Mouse (Mus musculus) brain, embryonic 18.5 days (tissue): ENCODE data around the gene Zfp583.
A peak's percentile ranks its signal among the peaks of the same experiment; 100 is the strongest.
"Not testable (repeated sequence)": the region's sequence is repeated elsewhere in the genome, so short reads cannot be mapped to it uniquely, and the experiment has no call there.

ENCODE experiments used
- DNase-seq: peaks from one replicate; pipeline ENCODE4 v3.0.0-alpha.2; 2012; ENCODE audit warnings: low read depth, low spot score

Gene Zfp583

DNA sequence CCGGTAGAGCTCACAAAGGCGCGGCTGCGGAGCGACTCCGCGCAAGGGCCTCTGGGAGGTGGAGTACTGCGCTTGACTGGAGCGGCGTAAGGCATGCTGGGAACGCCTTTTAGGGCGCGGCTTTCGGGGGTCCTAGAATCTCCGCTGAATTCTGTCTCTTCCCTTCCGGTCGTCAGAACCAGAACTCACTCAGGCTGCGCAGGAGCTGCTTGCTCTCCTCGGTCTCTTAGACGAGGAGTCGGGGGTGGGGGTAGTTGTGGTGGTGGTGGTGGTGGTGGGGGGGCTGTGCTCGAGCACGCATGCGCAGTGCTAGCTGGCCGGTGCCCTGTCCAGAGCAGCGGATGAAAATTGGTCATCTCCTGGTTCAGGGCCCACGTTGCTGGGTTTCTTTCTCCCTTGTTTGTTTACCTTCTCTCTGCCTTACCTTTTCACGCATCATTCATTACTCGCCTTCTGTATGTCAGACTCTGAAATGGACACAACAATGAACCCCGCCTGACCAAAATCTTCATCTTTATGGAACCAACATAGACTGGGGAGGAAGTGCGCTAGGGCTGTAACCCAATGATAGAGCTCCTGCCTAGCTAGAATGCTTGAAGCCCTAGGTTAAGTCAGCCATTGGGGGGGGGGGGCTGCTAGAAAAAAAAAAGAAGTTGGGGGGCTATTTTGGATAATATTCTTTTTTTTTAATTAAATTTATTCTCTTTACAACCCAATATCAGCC, at the start of gene Zfp583:
Gene Zfp583 (minus strand): TSS at position 53 of the 724 bp plus-strand sequence.
- peak; percentile 83 for DNase-seq

GRCm38 (mm10) chr7:6378441-6378840, 47.4 kb upstream of the Zfp583 start:
- no peak for DNase-seq

DNA sequence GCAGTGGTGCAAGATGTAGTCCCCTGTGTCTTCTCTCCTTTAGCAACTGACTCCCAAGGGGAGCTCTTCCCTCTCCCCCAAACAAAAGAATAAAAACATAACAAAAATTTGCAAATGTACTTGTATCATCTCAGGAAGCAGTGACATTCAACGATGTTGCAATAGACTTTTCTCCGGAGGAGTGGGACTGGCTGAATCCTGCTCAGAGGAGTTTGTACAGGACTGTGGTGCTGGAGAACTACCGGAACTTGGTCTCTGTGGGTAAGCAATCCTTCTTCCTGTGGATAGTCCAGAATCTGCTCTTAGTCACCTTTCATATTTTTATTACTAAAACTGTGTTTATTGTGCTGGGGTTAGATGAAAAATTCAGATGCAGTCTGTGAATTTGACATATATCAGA, 41.9 kb upstream of the Zfp583 start:
- no peak for DNase-seq

GRCm38 (mm10) chr7:6369460-6369859, 38.4 kb upstream of the Zfp583 start:
- DNase-seq: no peak

DNA sequence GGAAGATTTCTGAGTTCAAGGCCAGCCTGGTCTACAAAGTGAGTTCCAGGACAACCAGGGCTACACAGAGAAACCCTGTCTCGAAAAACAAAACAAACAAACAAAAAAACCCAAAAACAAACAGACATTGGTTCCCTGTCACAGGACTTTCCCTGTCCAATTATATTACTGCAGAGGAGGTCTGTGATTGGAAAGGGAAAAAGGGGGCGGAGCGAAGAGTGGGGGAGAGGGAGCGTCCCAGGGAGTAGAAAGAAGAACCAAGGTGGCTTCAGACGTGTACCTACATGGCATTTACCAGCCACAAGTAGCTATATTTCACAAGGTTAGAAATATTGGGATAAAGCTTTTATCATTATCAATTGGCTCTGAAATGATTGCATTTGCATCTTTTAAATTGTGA, 37.1 kb upstream of the Zfp583 start:
- DNase-seq: not testable (repeated sequence)

DNA sequence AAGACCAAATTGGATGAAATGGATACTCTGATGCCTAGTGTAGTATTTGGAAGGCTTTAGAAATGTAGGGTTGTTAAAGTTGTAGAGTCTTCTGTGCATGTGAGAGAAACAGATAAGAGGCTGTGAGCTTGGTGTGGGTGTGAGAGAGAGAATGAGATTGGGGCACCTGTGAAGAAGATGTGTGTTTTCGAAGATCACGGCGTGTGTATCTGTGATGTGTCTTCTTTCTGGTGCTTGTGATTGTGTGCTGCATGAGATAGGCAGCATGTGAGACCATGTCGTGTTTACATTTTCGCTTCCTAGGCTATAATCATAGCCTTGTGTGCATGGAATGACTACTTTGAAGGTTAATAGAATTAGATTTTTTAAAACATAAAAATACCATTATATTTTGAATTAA, 36.1 kb upstream of the Zfp583 start:
- DNase-seq: no peak

DNA sequence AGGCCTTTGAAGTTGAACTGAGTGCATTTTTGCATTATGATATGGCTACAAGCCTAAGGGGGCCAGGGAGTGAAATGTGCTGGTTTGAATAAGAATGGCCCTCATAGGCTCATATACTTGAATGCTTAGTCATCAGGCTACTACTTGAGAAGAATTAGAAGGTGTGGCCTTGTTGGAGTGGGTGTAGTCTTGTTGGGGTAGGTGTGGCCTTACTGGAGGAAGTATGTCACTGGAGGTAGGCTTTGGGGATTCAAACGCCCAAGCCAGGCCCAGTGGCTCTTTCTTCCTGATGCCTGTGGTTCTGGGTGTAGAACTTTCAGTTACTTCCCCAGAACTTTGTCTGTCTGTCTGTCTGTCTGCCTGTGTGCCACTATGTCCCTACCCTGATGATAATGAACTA, 33.7 kb upstream of the Zfp583 start:
- DNase-seq: no peak

- peak; percentile 93 for DNase-seq
These were observed 32.0 kb upstream of the Zfp583 start, which contains the start of gene Zfp78 for GRCm38 (mm10) chr7:6363047-6363488. Zfp78 (plus strand) TSS chr7:6363280.

- DNase-seq: peak; percentile 99
These were observed 31.4 kb upstream of the Zfp583 start for GRCm38 (mm10) chr7:6362268-6363046.

GRCm38 (mm10) chr7:6361756-6362155, 30.7 kb upstream of the Zfp583 start:
- no peak for DNase-seq

- DNase-seq: no peak
These were observed 29.5 kb upstream of the Zfp583 start for GRCm38 (mm10) chr7:6360477-6361060.

DNA sequence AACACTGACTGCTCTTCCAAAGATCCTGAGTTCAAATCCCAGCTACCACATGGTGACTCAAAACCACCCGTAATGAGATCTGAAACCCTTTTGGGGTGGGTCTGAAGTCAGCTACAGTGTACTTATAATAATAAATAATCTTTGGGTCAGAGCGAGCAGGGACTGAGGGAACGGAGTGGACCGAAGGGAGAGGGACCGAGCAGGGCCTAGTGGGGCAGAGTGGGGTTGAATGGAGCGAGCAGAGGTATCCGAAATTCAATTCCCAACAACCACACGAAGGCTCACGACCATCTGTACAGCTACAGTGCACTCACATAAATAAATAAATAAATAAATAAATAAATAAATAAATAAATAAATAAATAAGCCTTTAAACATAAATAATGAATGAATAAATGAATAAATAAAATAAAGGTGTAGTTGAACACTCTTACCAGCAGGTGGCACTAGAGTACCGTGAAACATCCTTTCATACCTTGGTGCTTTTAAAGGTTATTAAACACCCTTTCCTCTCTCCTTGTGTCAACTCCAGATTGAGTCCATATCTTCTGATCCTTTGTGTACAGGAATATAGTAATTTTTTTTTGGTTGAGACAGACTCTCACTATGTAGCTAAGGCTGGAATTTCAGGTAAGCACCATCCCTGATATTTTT, 28.0 kb upstream of the Zfp583 start:
- DNase-seq: peak; percentile 59

GRCm38 (mm10) chr7:6358121-6358520, 27.0 kb upstream of the Zfp583 start:
- DNase-seq: no peak

- no peak for DNase-seq
These were observed 13.0 kb upstream of the Zfp583 start for GRCm38 (mm10) chr7:6344124-6344523.

GRCm38 (mm10) chr7:6343501-6344071, 12.5 kb upstream of the Zfp583 start, which contains the start of gene Gm3854:
Gm3854 (plus strand) TSS chr7:6343759.
- DNase-seq: peak; percentile 81

DNA sequence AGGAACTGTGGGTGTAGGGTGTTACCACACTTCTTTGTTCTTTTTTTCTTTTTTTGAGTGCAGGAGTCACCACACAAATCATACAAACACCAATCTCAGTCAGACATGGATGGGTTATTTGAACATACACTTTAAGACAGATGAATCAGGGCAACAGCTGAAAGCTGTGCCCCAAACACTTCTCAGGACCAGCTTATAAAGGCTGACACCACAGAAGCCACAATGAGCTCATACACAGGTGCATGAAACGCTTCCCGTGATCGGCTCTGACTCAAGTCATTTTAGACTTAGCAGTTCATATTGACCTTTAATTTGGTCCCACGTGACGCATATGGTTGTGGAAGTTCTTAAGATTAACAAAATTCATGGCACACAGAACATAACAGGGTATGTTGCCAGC, 8.8 kb upstream of the Zfp583 start:
- DNase-seq: no peak

DNA sequence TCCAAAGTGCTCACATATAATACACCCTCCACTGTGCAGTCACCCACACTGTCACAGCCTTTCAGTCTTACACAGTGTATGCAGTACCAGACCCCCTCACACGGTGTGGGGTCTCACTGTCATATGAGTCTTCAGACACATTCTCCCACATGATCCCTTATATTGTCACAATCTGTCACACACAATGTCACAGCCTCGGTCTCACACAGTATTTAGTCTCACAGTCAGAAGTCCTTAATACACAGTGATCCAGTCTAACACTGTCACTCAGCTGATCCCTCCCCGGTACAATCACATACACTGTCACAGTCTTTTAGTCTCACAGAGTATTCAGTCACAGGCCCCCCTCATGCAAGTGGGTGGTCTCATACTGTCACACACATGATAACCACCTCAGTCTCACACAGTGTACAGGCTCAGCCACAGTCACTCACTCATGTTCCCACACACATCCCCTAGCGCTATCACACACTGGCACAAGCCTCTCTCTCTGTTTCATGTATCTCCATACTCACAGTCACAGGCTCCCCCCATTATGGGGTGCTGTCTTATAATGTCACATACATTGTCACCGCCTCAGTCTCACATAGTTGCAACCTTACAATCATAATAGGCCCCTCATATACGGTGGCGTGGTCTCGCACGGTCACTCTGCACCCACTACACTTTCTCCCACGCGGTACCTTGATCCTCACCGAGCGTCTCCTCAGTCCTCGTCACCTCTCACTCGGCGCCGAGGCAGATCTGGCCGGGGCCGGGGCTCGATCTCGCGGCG, 440 bp downstream of the Zfp583 start:
- no peak for DNase-seq

DNA sequence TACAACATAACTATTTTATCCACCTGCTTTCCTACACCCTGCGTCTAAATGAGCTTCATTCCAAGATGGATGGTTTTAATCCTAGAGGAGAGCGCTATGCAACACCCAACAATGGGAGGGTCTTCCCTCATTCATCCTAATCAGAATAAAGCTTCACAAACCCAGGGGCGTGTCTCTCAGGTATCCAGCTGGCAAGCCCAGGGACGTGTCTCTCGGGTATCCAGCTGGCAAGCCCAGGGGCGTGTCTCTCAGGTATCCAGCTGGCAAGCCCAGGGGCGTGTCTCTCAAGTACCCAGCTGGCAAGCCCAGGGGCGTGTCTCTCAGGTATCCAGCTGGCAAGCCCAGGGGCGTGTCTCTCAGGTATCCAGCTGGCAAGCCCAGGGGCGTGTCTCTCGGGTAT, 30.3 kb downstream of the Zfp583 start:
- not testable (repeated sequence) for DNase-seq

GRCm38 (mm10) chr7:6291121-6291520, 40.0 kb downstream of the Zfp583 start:
- DNase-seq: not testable (repeated sequence)

- DNase-seq: no peak
These were observed 44.1 kb downstream of the Zfp583 start for GRCm38 (mm10) chr7:6286921-6287531.
